Comparison of ENCODE assay signal across 9 mouse cellular contexts in the genomic region with DNA sequence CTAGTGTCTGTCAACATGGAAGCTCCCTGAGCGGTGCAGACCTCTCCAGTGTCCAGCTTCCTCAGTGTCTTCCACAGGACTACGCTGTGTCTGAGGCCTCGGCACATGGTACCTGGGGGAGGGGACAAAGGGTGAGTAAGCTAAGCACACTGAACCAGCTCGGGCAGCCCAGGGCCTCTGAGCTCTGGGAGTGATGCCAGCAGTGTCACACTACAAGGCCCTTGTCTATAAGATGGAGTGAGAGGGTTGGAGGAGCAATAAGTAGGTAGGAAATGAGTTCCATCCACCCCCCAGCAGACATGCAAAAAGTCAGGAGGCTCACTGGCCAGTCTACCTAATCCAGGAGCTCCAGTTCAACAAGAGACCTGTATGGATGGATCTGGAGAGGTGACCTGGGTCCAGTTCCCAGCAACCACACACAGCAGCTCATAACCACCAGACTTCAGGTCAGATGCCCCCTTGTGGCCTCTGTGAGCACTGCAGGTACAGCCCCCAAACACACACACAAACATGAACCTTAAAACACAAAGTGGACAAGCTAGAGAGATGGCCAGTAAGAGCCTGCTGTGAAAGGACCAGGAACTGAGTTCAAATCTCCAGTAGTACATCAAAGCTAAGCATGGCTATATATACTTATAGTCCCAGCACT. TPM values are rescaled to one million over a fixed set of nuclear protein-coding genes. Genes with fewer than 3 reads are reported as not detected.
DNase-seq lines count a peak whose midpoint lies in the region; ATAC-seq and TF ChIP-seq lines count a peak whose summit lies in the region.
"Had no signal": no experiment of that assay in that cellular context is flagged by ENCODE, and none has a peak within 500 bp of the region (broad histone marks: within the 10 kb centered on the region; RNA-seq: fewer than 3 reads in every experiment).

No protein-coding gene starts in this region.

- no peak for TF ChIP-seq POLR2A in CH12.LX (IDR thresholded peaks at IDR 0.05; ENCODE audit: low read depth, low read length)

- H3K9ac ChIP-seq in hindbrain, embryonic 11.5 days (ENCODE audit: low read depth, low read length), result no peak overlapping the region
- H3K9ac ChIP-seq in hindbrain, embryonic 16.5 days (ENCODE audit: low read depth, low read length), result no peak overlapping the region
- H3K9ac ChIP-seq in CH12.LX (ENCODE audit: insufficient read depth, low read depth), result no peak overlapping the region
- H3K9ac ChIP-seq: hindbrain, embryonic 15.5 days had no signal

- intact Hi-C loops in gastrocnemius, postnatal 14 days (cut with DNase I; ENCODE audit: low total_unique reads), result no loop called here

- TF ChIP-seq EP300 in CH12.LX (IDR thresholded peaks at IDR 0.05; ENCODE audit: low read length), result no peak

- peak; percentile 62 for TF ChIP-seq CTCF in CH12.LX (conservative IDR thresholded peaks at IDR 0.05 in 1 of 2, IDR thresholded peaks at IDR 0.05 in 1 of 2; ENCODE audit: low read depth in 2 of 2, low read length in 2 of 2)

- H3K27ac ChIP-seq in hindbrain, embryonic 11.5 days (ENCODE audit: low read depth, low read length), result no peak overlapping the region
- H3K27ac ChIP-seq in hindbrain, embryonic 16.5 days (ENCODE audit: low read depth, low read length), result no peak overlapping the region
- H3K27ac ChIP-seq in CH12.LX (ENCODE audit: insufficient read depth, low read depth), result no peak overlapping the region
- H3K27ac ChIP-seq: hindbrain, embryonic 15.5 days had no signal

- WGBS in hindbrain, embryonic 11.5 days, result 95% methylated on average over 4 of the region's 4 CpGs
- 91% methylated on average over 4 of the region's 4 CpGs for WGBS in hindbrain, embryonic 16.5 days

- H3K4me3 ChIP-seq in hindbrain, embryonic 11.5 days (ENCODE audit: low read depth, low read length), result no peak overlapping the region
- H3K4me3 ChIP-seq in hindbrain, embryonic 16.5 days (ENCODE audit: low read length), result no peak overlapping the region
- no peak overlapping the region for H3K4me3 ChIP-seq in CH12.LX (replicated peaks in 1 of 3; ENCODE audit: low read depth in 2 of 3, low read length in 2 of 3, poor library complexity in 1 of 3)
- H3K4me3 ChIP-seq: hindbrain, embryonic 15.5 days had no signal

- H3K27me3 ChIP-seq in hindbrain, embryonic 11.5 days (ENCODE audit: control insufficient read depth, insufficient read depth, low read length), result no peaks in the 10 kb centered on the region
- H3K27me3 ChIP-seq in hindbrain, embryonic 16.5 days (replicated peaks; ENCODE audit: control insufficient read depth, insufficient read depth, low read length), result no peaks in the 10 kb centered on the region
- H3K27me3 ChIP-seq in CH12.LX (replicated peaks), result no peaks in the 10 kb centered on the region
- H3K27me3 ChIP-seq: hindbrain, embryonic 15.5 days had no signal

- ATAC-seq in hindbrain, embryonic 11.5 days (ENCODE audit: low FRiP score), result no peak
- no peak for ATAC-seq in hindbrain, embryonic 16.5 days
- no peak for ATAC-seq in megakaryocyte, adult 5-6 weeks (ENCODE audit: poor library complexity, severe bottlenecking)

- peaks cover 13% of the 10 kb centered on the region for H3K4me1 ChIP-seq in hindbrain, embryonic 11.5 days (replicated peaks; ENCODE audit: control insufficient read depth, insufficient read depth, low read length)
- peaks cover 22% of the 10 kb centered on the region for H3K4me1 ChIP-seq in hindbrain, embryonic 16.5 days (ENCODE audit: control insufficient read depth, insufficient read depth, low read depth, low read length)
- H3K4me1 ChIP-seq in CH12.LX (ENCODE audit: control insufficient read depth in 1 of 2, insufficient read depth in 2 of 2), result peaks cover 20 to 48% of the 10 kb centered on the region in 2 experiments

- peaks cover 25% of the 10 kb centered on the region for H3K79me2 ChIP-seq in CH12.LX (replicated peaks; ENCODE audit: control insufficient read depth, extremely low read depth, insufficient read depth, poor library complexity, severe bottlenecking)

- no peaks in the 10 kb centered on the region for H3K9me3 ChIP-seq in hindbrain, embryonic 11.5 days (ENCODE audit: control insufficient read depth, low read length)
- no peaks in the 10 kb centered on the region for H3K9me3 ChIP-seq in hindbrain, embryonic 16.5 days (ENCODE audit: control insufficient read depth, low read length)
- peaks cover 9% of the 10 kb centered on the region for H3K9me3 ChIP-seq in CH12.LX (replicated peaks; ENCODE audit: low read length)
- H3K9me3 ChIP-seq: hindbrain, embryonic 15.5 days had no signal

- H3K4me2 ChIP-seq in hindbrain, embryonic 11.5 days (replicated peaks; ENCODE audit: low read depth, low read length), result no peak overlapping the region
- no peak overlapping the region for H3K4me2 ChIP-seq in hindbrain, embryonic 16.5 days (ENCODE audit: low read length)
- H3K4me2 ChIP-seq in CH12.LX (ENCODE audit: insufficient read depth, low read depth, poor library complexity, severe bottlenecking), result no peak overlapping the region
- H3K4me2 ChIP-seq: hindbrain, embryonic 15.5 days had no signal

- peak; percentile 17 for TF ChIP-seq RAD21 in CH12.LX (IDR thresholded peaks at IDR 0.05; ENCODE audit: low read depth, low read length)

- dilution Hi-C loops in CH12.LX (cut with MboI; ENCODE audit: extremely low pct_ligation_motif_present, extremely low pct_unique_long_range_greater_than_20kb, low sequenced_read_pairs), result no loop called here

- in situ Hi-C loops in CH12.LX (cut with MboI; ENCODE audit: low pct_ligation_motif_present, low pct_unique_long_range_greater_than_20kb, low sequenced_read_pairs), result no loop called here

- DNase-seq in hindbrain, embryonic 11.5 days (ENCODE audit: low spot score), result peak; percentile 48
- no peak for DNase-seq in CH12.LX (ENCODE audit: extremely low read depth)
- peak; percentile 90 for DNase-seq in adrenal gland, postnatal 14 days
- peak; percentile 48 for DNase-seq in lung, postnatal 10 days
- no peak for DNase-seq in right cerebral cortex, adult 2 months (ENCODE audit: low spot score in 2 of 2)
- DNase-seq in gastrocnemius, postnatal 14 days, result no peak

- H3K36me3 ChIP-seq in hindbrain, embryonic 11.5 days (ENCODE audit: control insufficient read depth, insufficient read depth, low read length), result peaks cover 9% of the 10 kb centered on the region
- H3K36me3 ChIP-seq in hindbrain, embryonic 16.5 days (ENCODE audit: control insufficient read depth, insufficient read depth, low read length), result peaks cover 18% of the 10 kb centered on the region
- H3K36me3 ChIP-seq in CH12.LX (replicated peaks in 1 of 2; ENCODE audit: control insufficient read depth in 1 of 2, insufficient read depth in 1 of 2, low read length in 1 of 2), result peaks cover 34 to 49% of the 10 kb centered on the region in 2 experiments

TF ChIP-seq in CH12.LX, 34 proteins besides CTCF, POLR2A, EP300 and RAD21 (continues in another document):
- TF ChIP-seq BHLHE40 (IDR thresholded peaks at IDR 0.05; ENCODE audit: low read depth, low read length), result no peak

RNA-seq across cellular contexts. Expression of gene Uqcr11, which starts 3.5 kb away (rescaled TPM):
- polyA plus RNA-seq in hindbrain, embryonic 11.5 days (2014; fragmentation: Nextera tagmentation; extraction: Ambion mirVana), result 466 and 480 TPM in 2 replicates
- 704 and 759 TPM in 2 replicates for polyA plus RNA-seq in hindbrain, embryonic 16.5 days (2015; fragmentation: Nextera tagmentation; extraction: Ambion mirVana)
- total RNA-seq in CH12.LX (2012; rRNA removed), result 466 and 529 TPM in 2 replicates
- 442 and 444 TPM in 2 replicates for total RNA-seq in CH12.LX (2014; rRNA removed)
- 206 and 248 TPM in 2 replicates for polyA plus RNA-seq in CH12.LX (2012; ENCODE audit: insufficient read length, low read depth)
- total RNA-seq in adrenal gland, postnatal 14 days (2021), result 1,202 and 1,279 TPM in 2 replicates
- 107 and 108 TPM in 2 replicates for total RNA-seq in megakaryocyte, adult 5-6 weeks (2015)
- total RNA-seq in megakaryocyte, adult 5-6 weeks (2017), result 122 and 129 TPM in 2 replicates
- 100 to 1,000 TPM; 793 to 884 TPM for total RNA-seq in gastrocnemius, postnatal 14 days (2021)

RNA-seq across cellular contexts. Expression of gene Mbd3, which starts 3.8 kb away (rescaled TPM):
- polyA plus RNA-seq in hindbrain, embryonic 11.5 days (2014; fragmentation: Nextera tagmentation; extraction: Ambion mirVana), result 227 and 240 TPM in 2 replicates
- 196 and 207 TPM in 2 replicates for polyA plus RNA-seq in hindbrain, embryonic 16.5 days (2015; fragmentation: Nextera tagmentation; extraction: Ambion mirVana)
- total RNA-seq in CH12.LX (2012; rRNA removed) (61.9 and 67.0 TPM in 2 replicates), CH12.LX (2014; rRNA removed) (48.7 and 51.5 TPM in 2 replicates)
- 131 and 133 TPM in 2 replicates for polyA plus RNA-seq in CH12.LX (2012; ENCODE audit: insufficient read length, low read depth)
- 106 and 116 TPM in 2 replicates for total RNA-seq in adrenal gland, postnatal 14 days (2021)
- 38.8 and 40.6 TPM in 2 replicates for total RNA-seq in megakaryocyte, adult 5-6 weeks (2015)
- total RNA-seq in megakaryocyte, adult 5-6 weeks (2017), result 39.8 and 40.0 TPM in 2 replicates
- total RNA-seq in gastrocnemius, postnatal 14 days (2021), result 100 to 1,000 TPM in 1 of 2 experiments, 10 to 100 TPM in 1; 81.0 to 102 TPM

RNA-seq across cellular contexts. Expression of gene Mex3d, which starts 15.7 kb away (rescaled TPM):
- 13.4 and 14.7 TPM in 2 replicates for polyA plus RNA-seq in hindbrain, embryonic 11.5 days (2014; fragmentation: Nextera tagmentation; extraction: Ambion mirVana)
- polyA plus RNA-seq in hindbrain, embryonic 16.5 days (2015; fragmentation: Nextera tagmentation; extraction: Ambion mirVana), result 9.1 and 9.2 TPM in 2 replicates
- total RNA-seq in CH12.LX (2012; rRNA removed) (8.4 and 8.5 TPM in 2 replicates), CH12.LX (2014; rRNA removed) (4.9 and 6.6 TPM in 2 replicates)
- 4.7 and 5.9 TPM in 2 replicates for polyA plus RNA-seq in CH12.LX (2012; ENCODE audit: insufficient read length, low read depth)
- total RNA-seq in adrenal gland, postnatal 14 days (2021), result 21.8 and 22.8 TPM in 2 replicates
- total RNA-seq in megakaryocyte, adult 5-6 weeks (2015), result 2.4 and 2.6 TPM in 2 replicates
- 2.6 and 5.0 TPM in 2 replicates for total RNA-seq in megakaryocyte, adult 5-6 weeks (2017)
- total RNA-seq in gastrocnemius, postnatal 14 days (2021), result 1 to 10 TPM; 5.2 to 6.0 TPM

RNA-seq across cellular contexts. Expression of gene Tcf3, which starts 30.3 kb away (rescaled TPM):
- polyA plus RNA-seq in hindbrain, embryonic 11.5 days (2014; fragmentation: Nextera tagmentation; extraction: Ambion mirVana), result 110 and 130 TPM in 2 replicates
- 32.5 and 45.3 TPM in 2 replicates for polyA plus RNA-seq in hindbrain, embryonic 16.5 days (2015; fragmentation: Nextera tagmentation; extraction: Ambion mirVana)
- 179 and 207 TPM in 2 replicates for total RNA-seq in CH12.LX (2012; rRNA removed)
- 139 and 146 TPM in 2 replicates for total RNA-seq in CH12.LX (2014; rRNA removed)
- 208 and 223 TPM in 2 replicates for polyA plus RNA-seq in CH12.LX (2012; ENCODE audit: insufficient read length, low read depth)
- 54.4 and 61.8 TPM in 2 replicates for total RNA-seq in adrenal gland, postnatal 14 days (2021)
- total RNA-seq in megakaryocyte, adult 5-6 weeks (2015), result 17.2 and 20.3 TPM in 2 replicates
- total RNA-seq in megakaryocyte, adult 5-6 weeks (2017), result 22.4 and 24.2 TPM in 2 replicates
- total RNA-seq in gastrocnemius, postnatal 14 days (2021), result 10 to 100 TPM; 18.1 to 24.6 TPM

RNA-seq across cellular contexts. Expression of gene Plk5, which starts 46.9 kb away (rescaled TPM):
- 0.11 and 0.14 TPM in 2 replicates for polyA plus RNA-seq in hindbrain, embryonic 11.5 days (2014; fragmentation: Nextera tagmentation; extraction: Ambion mirVana)
- 9.3 and 11.0 TPM in 2 replicates for polyA plus RNA-seq in hindbrain, embryonic 16.5 days (2015; fragmentation: Nextera tagmentation; extraction: Ambion mirVana)
- not detected in 2 replicates for total RNA-seq in CH12.LX (2012; rRNA removed)
- total RNA-seq in CH12.LX (2014; rRNA removed), result not detected in 2 replicates
- not detected in 2 replicates for polyA plus RNA-seq in CH12.LX (2012; ENCODE audit: insufficient read length, low read depth)
- total RNA-seq in adrenal gland, postnatal 14 days (2021), result 0.30 and 0.44 TPM in 2 replicates
- total RNA-seq in megakaryocyte, adult 5-6 weeks (2015), result not detected in 2 replicates
- not detected in 2 replicates for total RNA-seq in megakaryocyte, adult 5-6 weeks (2017)
- total RNA-seq in gastrocnemius, postnatal 14 days (2021), result under 1 TPM; 0.12 to 0.13 TPM

Comparison
In these comparisons a context has a peak if more than half of its experiments do, and no peak if none do; other contexts are left out.
1. DNase-seq: peak in hindbrain, embryonic 11.5 days (single experiment), adrenal gland, postnatal 14 days (single experiment) and lung, postnatal 10 days (single experiment); none in CH12.LX (single experiment), right cerebral cortex, adult 2 months (0 of 2) and gastrocnemius, postnatal 14 days (single experiment).